Mouse (Mus musculus): ENCODE results near the gene Sgcd. TPM values are rescaled to one million over a fixed set of nuclear protein-coding genes. Genes with fewer than 3 reads are reported as not detected.

The Sgcd gene
- polyA plus RNA-seq, 1 experiment from 2014 or later = 4.3 TPM

GRCm38 (mm10) chr11:47953291-47953690, 35.5 kb downstream of the Sgcd start:
- Histone ChIP-seq H3K9ac (ENCODE audit: low read depth, low read length) (no peak overlapping the region), H3K27ac (ENCODE audit: low read depth, low read length) (no peak overlapping the region)
- ATAC-seq (ENCODE audit: low FRiP score) = no peak

GRCm38 (mm10) chr11:47952366-47952765, 36.4 kb downstream of the Sgcd start:
- ATAC-seq (ENCODE audit: low FRiP score) (no peak), DNase-seq (ENCODE audit: low spot score) (no peak)
- Histone ChIP-seq H3K4me3 (ENCODE audit: low read depth, low read length) (no peak overlapping the region), H3K36me3 (ENCODE audit: control insufficient read depth, insufficient read depth, low read length) (no peaks in the 10 kb centered on the region), H3K4me2 (replicated peaks; ENCODE audit: low read depth, low read length) (no peak overlapping the region), H3K9ac (ENCODE audit: low read depth, low read length) (no peak overlapping the region), H3K27me3 (ENCODE audit: control insufficient read depth, insufficient read depth, low read length) (no peaks in the 10 kb centered on the region), H3K27ac (ENCODE audit: low read depth, low read length) (no peak overlapping the region), H3K4me1 (replicated peaks; ENCODE audit: control insufficient read depth, insufficient read depth, low read length) (no peaks in the 10 kb centered on the region), H3K9me3 (ENCODE audit: control insufficient read depth, low read length) (no peaks in the 10 kb centered on the region)
- WGBS = 87% methylated on average over 4 of the region's 4 CpGs

More at GRCm38 (mm10) chr11:47953291-47953690, 35.5 kb downstream of the Sgcd start:
- no peaks in the 10 kb centered on the region for H3K9me3 ChIP-seq (ENCODE audit: control insufficient read depth, low read length)
- H3K36me3 ChIP-seq (ENCODE audit: control insufficient read depth, insufficient read depth, low read length) = no peaks in the 10 kb centered on the region
- no peaks in the 10 kb centered on the region for H3K4me1 ChIP-seq (replicated peaks; ENCODE audit: control insufficient read depth, insufficient read depth, low read length)
- no peaks in the 10 kb centered on the region for H3K27me3 ChIP-seq (ENCODE audit: control insufficient read depth, insufficient read depth, low read length)
- H3K4me3 ChIP-seq (ENCODE audit: low read depth, low read length) = no peak overlapping the region
- no peak overlapping the region for H3K4me2 ChIP-seq (replicated peaks; ENCODE audit: low read depth, low read length)
- DNase-seq (ENCODE audit: low spot score) = no peak
- WGBS = 83% methylated on average over 3 of the region's 3 CpGs

GRCm38 (mm10) chr11:47939795-47940194, 49.0 kb downstream of the Sgcd start:
- no peaks in the 10 kb centered on the region for H3K27me3 ChIP-seq (ENCODE audit: control insufficient read depth, insufficient read depth, low read length)
- no peak for ATAC-seq (ENCODE audit: low FRiP score)
- no peaks in the 10 kb centered on the region for H3K4me1 ChIP-seq (replicated peaks; ENCODE audit: control insufficient read depth, insufficient read depth, low read length)
- H3K4me2 ChIP-seq (replicated peaks; ENCODE audit: low read depth, low read length) = no peak overlapping the region
- no peaks in the 10 kb centered on the region for H3K36me3 ChIP-seq (ENCODE audit: control insufficient read depth, insufficient read depth, low read length)
- no peak overlapping the region for H3K27ac ChIP-seq (ENCODE audit: low read depth, low read length)
- 79% methylated on average over 2 of the region's 2 CpGs for WGBS
- DNase-seq (ENCODE audit: low spot score) = no peak
- H3K9me3 ChIP-seq (ENCODE audit: control insufficient read depth, low read length) = no peaks in the 10 kb centered on the region
- no peak overlapping the region for H3K9ac ChIP-seq (ENCODE audit: low read depth, low read length)
- H3K4me3 ChIP-seq (ENCODE audit: low read depth, low read length) = no peak overlapping the region

- DNase-seq (ENCODE audit: low spot score) = no peak
- no peaks in the 10 kb centered on the region for H3K27me3 ChIP-seq (ENCODE audit: control insufficient read depth, insufficient read depth, low read length)
- H3K27ac ChIP-seq (ENCODE audit: low read depth, low read length) = no peak overlapping the region
- WGBS = 87% methylated on average over 2 of the region's 2 CpGs
- no peak overlapping the region for H3K4me2 ChIP-seq (replicated peaks; ENCODE audit: low read depth, low read length)
- H3K4me1 ChIP-seq (replicated peaks; ENCODE audit: control insufficient read depth, insufficient read depth, low read length) = no peaks in the 10 kb centered on the region
- H3K36me3 ChIP-seq (ENCODE audit: control insufficient read depth, insufficient read depth, low read length) = no peaks in the 10 kb centered on the region
- no peak overlapping the region for H3K4me3 ChIP-seq (ENCODE audit: low read depth, low read length)
- no peak overlapping the region for H3K9ac ChIP-seq (ENCODE audit: low read depth, low read length)
- no peak for ATAC-seq (ENCODE audit: low FRiP score)
- H3K9me3 ChIP-seq (ENCODE audit: control insufficient read depth, low read length) = no peaks in the 10 kb centered on the region
Measured at GRCm38 (mm10) chr11:47917616-47918015, 71.2 kb downstream of the Sgcd start.

- Histone ChIP-seq H3K9ac (ENCODE audit: low read depth, low read length) (no peak overlapping the region), H3K36me3 (ENCODE audit: control insufficient read depth, insufficient read depth, low read length) (no peaks in the 10 kb centered on the region), H3K4me2 (replicated peaks; ENCODE audit: low read depth, low read length) (no peak overlapping the region), H3K4me1 (replicated peaks; ENCODE audit: control insufficient read depth, insufficient read depth, low read length) (no peaks in the 10 kb centered on the region), H3K27ac (ENCODE audit: low read depth, low read length) (no peak overlapping the region), H3K27me3 (ENCODE audit: control insufficient read depth, insufficient read depth, low read length) (no peaks in the 10 kb centered on the region), H3K9me3 (ENCODE audit: control insufficient read depth, low read length) (no peaks in the 10 kb centered on the region), H3K4me3 (ENCODE audit: low read depth, low read length) (no peak overlapping the region)
- 87% methylated on average over 3 of the region's 3 CpGs for WGBS
- DNase-seq (ENCODE audit: low spot score) (no peak), ATAC-seq (ENCODE audit: low FRiP score) (no peak)
Measured at GRCm38 (mm10) chr11:47891617-47892172, 97.1 kb downstream of the Sgcd start.

- H3K9me3 ChIP-seq (ENCODE audit: control insufficient read depth, low read length) = no peaks in the 10 kb centered on the region
- no peak overlapping the region for H3K4me3 ChIP-seq (ENCODE audit: low read depth, low read length)
- H3K4me2 ChIP-seq (replicated peaks; ENCODE audit: low read depth, low read length) = no peak overlapping the region
- no peaks in the 10 kb centered on the region for H3K4me1 ChIP-seq (replicated peaks; ENCODE audit: control insufficient read depth, insufficient read depth, low read length)
- ATAC-seq (ENCODE audit: low FRiP score) (no peak), DNase-seq (ENCODE audit: low spot score) (peak; percentile 46)
- H3K27ac ChIP-seq (ENCODE audit: low read depth, low read length) = no peak overlapping the region
- no peaks in the 10 kb centered on the region for H3K36me3 ChIP-seq (ENCODE audit: control insufficient read depth, insufficient read depth, low read length)
- no peak overlapping the region for H3K9ac ChIP-seq (ENCODE audit: low read depth, low read length)
- 56% methylated on average over 2 of the region's 2 CpGs for WGBS
- no peaks in the 10 kb centered on the region for H3K27me3 ChIP-seq (ENCODE audit: control insufficient read depth, insufficient read depth, low read length)
Measured at GRCm38 (mm10) chr11:47890315-47890714, 98.5 kb downstream of the Sgcd start.

GRCm38 (mm10) chr11:47885310-47885709, 103.5 kb downstream of the Sgcd start:
- Histone ChIP-seq H3K27ac (ENCODE audit: low read depth, low read length) (no peak overlapping the region), H3K9ac (ENCODE audit: low read depth, low read length) (no peak overlapping the region), H3K9me3 (ENCODE audit: control insufficient read depth, low read length) (no peaks in the 10 kb centered on the region), H3K36me3 (ENCODE audit: control insufficient read depth, insufficient read depth, low read length) (no peaks in the 10 kb centered on the region), H3K4me3 (ENCODE audit: low read depth, low read length) (no peak overlapping the region), H3K27me3 (ENCODE audit: control insufficient read depth, insufficient read depth, low read length) (no peaks in the 10 kb centered on the region), H3K4me1 (replicated peaks; ENCODE audit: control insufficient read depth, insufficient read depth, low read length) (no peaks in the 10 kb centered on the region), H3K4me2 (replicated peaks; ENCODE audit: low read depth, low read length) (no peak overlapping the region)
- ATAC-seq (ENCODE audit: low FRiP score) (no peak), DNase-seq (ENCODE audit: low spot score) (no peak)
- WGBS = 69% methylated on average over 3 of the region's 3 CpGs

GRCm38 (mm10) chr11:47883545-47883944, 105.2 kb downstream of the Sgcd start:
- no peak overlapping the region for H3K9ac ChIP-seq (ENCODE audit: low read depth, low read length)
- H3K4me3 ChIP-seq (ENCODE audit: low read depth, low read length) = no peak overlapping the region
- no peaks in the 10 kb centered on the region for H3K4me1 ChIP-seq (replicated peaks; ENCODE audit: control insufficient read depth, insufficient read depth, low read length)
- ATAC-seq (ENCODE audit: low FRiP score) (no peak), DNase-seq (ENCODE audit: low spot score) (no peak)
- WGBS = 80% methylated on average over 1 of the region's 1 CpGs
- no peaks in the 10 kb centered on the region for H3K27me3 ChIP-seq (ENCODE audit: control insufficient read depth, insufficient read depth, low read length)
- no peaks in the 10 kb centered on the region for H3K36me3 ChIP-seq (ENCODE audit: control insufficient read depth, insufficient read depth, low read length)
- no peak overlapping the region for H3K27ac ChIP-seq (ENCODE audit: low read depth, low read length)
- H3K9me3 ChIP-seq (ENCODE audit: control insufficient read depth, low read length) = no peaks in the 10 kb centered on the region
- H3K4me2 ChIP-seq (replicated peaks; ENCODE audit: low read depth, low read length) = no peak overlapping the region

GRCm38 (mm10) chr11:47876633-47877170, 112.1 kb downstream of the Sgcd start:
- ATAC-seq (ENCODE audit: low FRiP score) = 0 out of 2 replicates have a peak, but pooled peaks have one; percentile 43
- WGBS = 60% methylated on average over 5 of the region's 5 CpGs
- no peaks in the 10 kb centered on the region for H3K9me3 ChIP-seq (ENCODE audit: control insufficient read depth, low read length)
- H3K36me3 ChIP-seq (ENCODE audit: control insufficient read depth, insufficient read depth, low read length) = no peaks in the 10 kb centered on the region
- no peak for DNase-seq (ENCODE audit: low spot score)
- H3K9ac ChIP-seq (ENCODE audit: low read depth, low read length) = no peak overlapping the region
- H3K4me1 ChIP-seq (replicated peaks; ENCODE audit: control insufficient read depth, insufficient read depth, low read length) = no peaks in the 10 kb centered on the region
- H3K4me2 ChIP-seq (replicated peaks; ENCODE audit: low read depth, low read length) = no peak overlapping the region
- no peaks in the 10 kb centered on the region for H3K27me3 ChIP-seq (ENCODE audit: control insufficient read depth, insufficient read depth, low read length)
- H3K27ac ChIP-seq (ENCODE audit: low read depth, low read length) = no peak overlapping the region
- H3K4me3 ChIP-seq (ENCODE audit: low read depth, low read length) = no peak overlapping the region

Measured in hindbrain, embryonic 11.5 days (tissue).